Mouse (Mus musculus): ENCODE data around the gene Vsig8.

DNA sequence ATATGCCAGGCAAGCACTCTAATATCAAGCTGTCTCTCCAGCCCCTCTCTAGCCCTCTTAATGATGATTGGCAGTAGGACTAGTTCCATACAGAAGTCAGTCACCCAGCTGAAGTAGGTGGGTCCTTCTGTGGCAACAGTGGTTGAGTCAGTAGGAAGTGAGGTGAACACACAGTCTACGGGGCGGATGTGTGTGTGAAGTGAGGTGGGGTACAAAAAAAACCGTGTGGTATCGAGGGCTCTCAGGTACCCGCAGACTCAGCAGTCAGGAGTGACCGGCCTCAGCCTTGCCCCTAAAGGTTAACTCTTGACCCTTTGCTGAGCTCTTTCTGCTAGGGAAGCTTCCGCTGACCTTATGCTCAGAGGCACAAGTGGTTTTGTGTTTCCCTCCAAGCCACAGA is 7.2 kb upstream of the Vsig8 start:
- TF ChIP-seq POLR2A (IDR thresholded peaks at IDR 0.05; ENCODE audit: extremely low read depth, insufficient read depth, low read length) (no peak), CTCF (IDR thresholded peaks at IDR 0.05; ENCODE audit: extremely low read depth, insufficient read depth, low read length) (no peak)

All from cortical plate, adult 2 months (tissue).